Comparison of ENCODE assay signal across 19 mouse cellular contexts in genomic region chr11:4543746-4544626, GRCm38 (mm10). TPM values are rescaled to one million over a fixed set of nuclear protein-coding genes. Genes with fewer than 3 reads are reported as not detected.
DNase-seq lines count a peak whose midpoint lies in the region; ATAC-seq and TF ChIP-seq lines count a peak whose summit lies in the region.
"Had no signal": no experiment of that assay in that cellular context is flagged by ENCODE, and none has a peak within 500 bp of the region (broad histone marks: within the 10 kb centered on the region; RNA-seq: fewer than 3 reads in every experiment).

No protein-coding gene starts in this region.

- no peak for TF ChIP-seq CTCF in bone marrow macrophage, adult 2 months (IDR thresholded peaks at IDR 0.05; ENCODE audit: low read depth, low read length)
- no peak for TF ChIP-seq CTCF in hindbrain, postnatal 0 days (IDR thresholded peaks at IDR 0.05; ENCODE audit: low read depth)

- no peak; the same call in 1 of the 2 replicates for ATAC-seq in liver, embryonic 11.5 days (replicated peaks; ENCODE audit: low FRiP score)
- no peak for ATAC-seq in liver, embryonic 16.5 days (ENCODE audit: low read depth)
- no peak for ATAC-seq in intestine, embryonic 16.5 days
- ATAC-seq in hindbrain, postnatal 0 days: no peak

- peak overlapping the region; percentile 17; the same call in 1 of the 2 replicates for H3K9ac ChIP-seq in liver, embryonic 11.5 days (ENCODE audit: low read depth, low read length)
- H3K9ac ChIP-seq in liver, embryonic 16.5 days (ENCODE audit: low read depth, low read length): peak overlapping the region; percentile 59
- H3K9ac ChIP-seq in intestine, embryonic 16.5 days (ENCODE audit: low read depth, low read length): no peak overlapping the region
- H3K9ac ChIP-seq in hindbrain, postnatal 0 days (replicated peaks; ENCODE audit: low read length): no peak overlapping the region
- H3K9ac ChIP-seq: hindbrain, embryonic 15.5 days had no signal

- H3K4me2 ChIP-seq in liver, embryonic 11.5 days: peak overlapping the region; percentile 55
- peak overlapping the region; percentile 55 for H3K4me2 ChIP-seq in liver, embryonic 16.5 days (ENCODE audit: low read depth, low read length)
- no peak overlapping the region for H3K4me2 ChIP-seq in intestine, embryonic 16.5 days (ENCODE audit: low read depth, low read length)
- no peak overlapping the region for H3K4me2 ChIP-seq in hindbrain, postnatal 0 days (ENCODE audit: low read depth, low read length)
- H3K4me2 ChIP-seq: hindbrain, embryonic 15.5 days had no signal

- no peaks in the 10 kb centered on the region; the same call in 1 of the 2 replicates for H3K36me3 ChIP-seq in liver, embryonic 11.5 days (ENCODE audit: control insufficient read depth, insufficient read depth, low read length)
- no peaks in the 10 kb centered on the region; the same call in 1 of the 2 replicates for H3K36me3 ChIP-seq in liver, embryonic 16.5 days (ENCODE audit: control insufficient read depth, insufficient read depth)
- H3K36me3 ChIP-seq in intestine, embryonic 16.5 days (ENCODE audit: control insufficient read depth, insufficient read depth, low read length): no peaks in the 10 kb centered on the region
- H3K36me3 ChIP-seq in hindbrain, postnatal 0 days (ENCODE audit: insufficient read depth, low read length): no peaks in the 10 kb centered on the region
- H3K36me3 ChIP-seq: hindbrain, embryonic 15.5 days; limb, embryonic 10.5 days had no signal

- H3K27ac ChIP-seq in liver, embryonic 11.5 days (ENCODE audit: low read depth, low read length): peak overlapping the region; percentile 94
- H3K27ac ChIP-seq in bone marrow macrophage, adult 2 months (ENCODE audit: insufficient read depth, low read depth, low read length): peak overlapping the region; percentile 58
- H3K27ac ChIP-seq in liver, embryonic 16.5 days (ENCODE audit: low read length): peak overlapping the region; percentile 97
- no peak overlapping the region for H3K27ac ChIP-seq in intestine, embryonic 16.5 days (ENCODE audit: low read length)
- no peak overlapping the region for H3K27ac ChIP-seq in hindbrain, postnatal 0 days
- H3K27ac ChIP-seq: gastrocnemius, adult 2 months; heart, adult 2 months; hindbrain, embryonic 15.5 days; left cerebral cortex, adult 2 months; limb, embryonic 10.5 days had no signal

- H3K9me3 ChIP-seq in liver, embryonic 11.5 days (ENCODE audit: control insufficient read depth, low read length): no peaks in the 10 kb centered on the region
- no peaks in the 10 kb centered on the region for H3K9me3 ChIP-seq in liver, embryonic 16.5 days (replicated peaks; ENCODE audit: control insufficient read depth, low read length)
- no peaks in the 10 kb centered on the region for H3K9me3 ChIP-seq in intestine, embryonic 16.5 days (ENCODE audit: control insufficient read depth, low read length)
- no peaks in the 10 kb centered on the region for H3K9me3 ChIP-seq in hindbrain, postnatal 0 days (ENCODE audit: low read length)
- H3K9me3 ChIP-seq: hindbrain, embryonic 15.5 days; limb, embryonic 10.5 days had no signal

- peak overlapping the region; percentile 25; the same call in 1 of the 2 replicates for H3K4me3 ChIP-seq in liver, embryonic 11.5 days (ENCODE audit: low read depth, low read length)
- no peak overlapping the region for H3K4me3 ChIP-seq in bone marrow macrophage, adult 2 months (ENCODE audit: insufficient read depth, low read length)
- no peak overlapping the region; the same call in 1 of the 2 replicates for H3K4me3 ChIP-seq in liver, embryonic 16.5 days (ENCODE audit: low read depth, low read length)
- H3K4me3 ChIP-seq in intestine, embryonic 16.5 days (ENCODE audit: low read length): no peak overlapping the region
- H3K4me3 ChIP-seq in hindbrain, postnatal 0 days (ENCODE audit: low read length): no peak overlapping the region
- H3K4me3 ChIP-seq: gastrocnemius, adult 2 months; heart, adult 2 months; hindbrain, embryonic 15.5 days; left cerebral cortex, adult 2 months; limb, embryonic 10.5 days had no signal

- TF ChIP-seq POLR2A in bone marrow macrophage, adult 2 months (IDR thresholded peaks at IDR 0.05; ENCODE audit: borderline replicate concordance, low read depth, low read length): no peak

- no peak for DNase-seq in liver, embryonic 11.5 days (ENCODE audit: low spot score)
- DNase-seq in liver: no peak
- DNase-seq in thymus, postnatal 14 days: no peak
- no peak for DNase-seq in hindbrain, postnatal 0 days (ENCODE audit: low spot score)
- DNase-seq: cerebellum, postnatal 25 days; gastrocnemius, adult 2 months; heart, adult 2 months; heart, postnatal 36 days; kidney, adult 18-20 months; kidney, postnatal 14 days; lung, adult 2 months; right cerebral cortex, postnatal 14 days; thymus, postnatal 4 days had no signal

- peaks cover 43% of the 10 kb centered on the region for H3K4me1 ChIP-seq in liver, embryonic 11.5 days (replicated peaks; ENCODE audit: control insufficient read depth, insufficient read depth, low read length)
- peaks cover 49% of the 10 kb centered on the region for H3K4me1 ChIP-seq in bone marrow macrophage, adult 2 months (ENCODE audit: control insufficient read depth, insufficient read depth, low read length)
- peaks cover 52% of the 10 kb centered on the region for H3K4me1 ChIP-seq in liver, embryonic 16.5 days (ENCODE audit: control insufficient read depth, low read depth, low read length)
- no peaks in the 10 kb centered on the region; the same call in 1 of the 2 replicates for H3K4me1 ChIP-seq in intestine, embryonic 16.5 days (ENCODE audit: control insufficient read depth, insufficient read depth, low read length)
- no peaks in the 10 kb centered on the region for H3K4me1 ChIP-seq in hindbrain, postnatal 0 days (ENCODE audit: insufficient read depth, low read length)
- H3K4me1 ChIP-seq: hindbrain, embryonic 15.5 days had no signal

- WGBS in liver, embryonic 11.5 days: 45% methylated on average over 7 of the region's 7 CpGs
- 23% methylated on average over 7 of the region's 7 CpGs for WGBS in liver, embryonic 16.5 days (ENCODE audit: insufficient replicate concordance)
- 78% methylated on average over 7 of the region's 7 CpGs for whole genome bisulfite sequencing in intestine, embryonic 16.5 days
- 84% methylated on average over 7 of the region's 7 CpGs for WGBS in hindbrain, postnatal 0 days

- H3K27me3 ChIP-seq in liver, embryonic 11.5 days (replicated peaks; ENCODE audit: control insufficient read depth, insufficient read depth, low read length): no peaks in the 10 kb centered on the region
- no peaks in the 10 kb centered on the region for H3K27me3 ChIP-seq in liver, embryonic 16.5 days (ENCODE audit: control insufficient read depth, insufficient read depth, low read depth, low read length)
- no peaks in the 10 kb centered on the region for H3K27me3 ChIP-seq in intestine, embryonic 16.5 days (replicated peaks; ENCODE audit: control insufficient read depth, insufficient read depth, low read length)
- H3K27me3 ChIP-seq in hindbrain, postnatal 0 days (ENCODE audit: insufficient read depth, low read length): no peaks in the 10 kb centered on the region
- H3K27me3 ChIP-seq: hindbrain, embryonic 15.5 days had no signal

RNA-seq across cellular contexts. Expression of gene Mtmr3, which starts 50.7 kb away (rescaled TPM):
- 25.6 and 30.7 TPM in 2 replicates for polyA plus RNA-seq in liver, embryonic 11.5 days (2014; fragmentation: Nextera tagmentation; extraction: Ambion mirVana)
- 43.1 and 43.5 TPM in 2 replicates for polyA plus RNA-seq in bone marrow macrophage, adult 2 months (2012; ENCODE audit: insufficient read depth, insufficient read length, missing spikeins)
- 32.8 and 36.5 TPM in 2 replicates for polyA plus RNA-seq in liver, embryonic 16.5 days (2015; fragmentation: Nextera tagmentation; extraction: Ambion mirVana)
- 15.4 and 18.5 TPM in 2 replicates for polyA plus RNA-seq in intestine, embryonic 16.5 days (2015; fragmentation: Nextera tagmentation; extraction: Ambion mirVana)
- 82.6 and 89.2 TPM in 2 replicates for total RNA-seq in hindbrain, postnatal 0 days (2014; rRNA removed)
- polyA plus RNA-seq in hindbrain, postnatal 0 days (2015; fragmentation: Nextera tagmentation; extraction: Ambion mirVana): 23.7 and 25.8 TPM in 2 replicates

Comparison
In these comparisons a context has a peak if more than half of its experiments do, and no peak if none do; other contexts are left out.
1. H3K27ac ChIP-seq: peak in liver, embryonic 11.5 days (single experiment), bone marrow macrophage, adult 2 months (single experiment) and liver, embryonic 16.5 days (single experiment); none in intestine, embryonic 16.5 days (single experiment) and hindbrain, postnatal 0 days (single experiment).
2. H3K4me2 ChIP-seq: peak in liver, embryonic 11.5 days (single experiment) and liver, embryonic 16.5 days (single experiment); none in intestine, embryonic 16.5 days (single experiment) and hindbrain, postnatal 0 days (single experiment).
3. H3K9ac ChIP-seq: peak in liver, embryonic 11.5 days (single experiment) and liver, embryonic 16.5 days (single experiment); none in intestine, embryonic 16.5 days (single experiment) and hindbrain, postnatal 0 days (single experiment).